Mouse (Mus musculus): ENCODE data around the gene Ythdf2. TPM values are rescaled to one million over a fixed set of nuclear protein-coding genes. Genes with fewer than 3 reads are reported as not detected.
A peak's percentile ranks its signal among the peaks of the same experiment; 100 is the strongest.

The Ythdf2 gene
- total and polyA plus RNA-seq, 2 experiments from 2014 or later = 28.7 to 52.4 TPM

DNA sequence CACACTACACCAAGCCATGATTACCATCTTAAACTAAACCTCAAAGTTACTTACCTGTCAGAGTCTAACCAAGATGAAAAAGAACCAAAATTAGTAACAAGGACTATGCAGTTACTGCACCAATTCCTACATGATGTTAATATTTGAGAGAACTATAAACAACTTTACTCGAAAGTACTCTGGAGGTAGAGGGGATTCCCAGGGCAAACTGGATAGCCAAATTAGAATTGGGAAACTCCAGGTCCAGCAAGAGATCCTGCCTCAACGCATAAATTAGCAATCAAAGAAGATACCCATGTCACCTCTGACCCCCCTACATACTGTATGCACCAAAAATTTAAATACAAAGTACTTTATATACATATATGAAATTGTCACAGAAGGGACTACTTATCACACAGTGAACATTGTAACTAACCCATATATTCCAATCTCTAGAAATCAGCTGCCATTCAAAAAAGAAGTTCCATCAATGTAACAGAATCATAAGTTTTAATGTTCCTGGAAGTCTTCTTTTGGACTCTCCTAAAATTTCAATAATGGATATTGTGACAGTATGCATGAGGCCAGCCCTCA, 24.2 kb downstream of the Ythdf2 start:
- H3K4me1 ChIP-seq (ENCODE audit: control insufficient read depth, insufficient read depth) = no peaks in the 10 kb centered on the region
- no peak overlapping the region for H3K27ac ChIP-seq (ENCODE audit: low read depth)
- no peak for ATAC-seq (ENCODE audit: insufficient read depth, low read depth)
- no peak overlapping the region for H3K4me2 ChIP-seq (ENCODE audit: low read depth, low read length)
- 90% methylated on average over 2 of the region's 2 CpGs for WGBS
- no peaks in the 10 kb centered on the region for H3K9me3 ChIP-seq (replicated peaks; ENCODE audit: control insufficient read depth, low read length)
- H3K36me3 ChIP-seq (replicated peaks; ENCODE audit: control insufficient read depth, insufficient read depth, low read length) = peaks cover 38% of the 10 kb centered on the region
- H3K27me3 ChIP-seq (ENCODE audit: control insufficient read depth, insufficient read depth, low read length) = no peaks in the 10 kb centered on the region
- H3K4me3 ChIP-seq (ENCODE audit: low read depth, low read length) = no peak overlapping the region
- H3K9ac ChIP-seq (replicated peaks; ENCODE audit: low read depth, low read length) = no peak overlapping the region
- no peak for DNase-seq (ENCODE audit: low spot score)
- TF ChIP-seq EP300 (IDR thresholded peaks at IDR 0.05; ENCODE audit: low read depth) = no peak
- TF ChIP-seq CTCF (IDR thresholded peaks at IDR 0.05; ENCODE audit: low read depth) = no peak

GRCm38 (mm10) chr4:132183162-132183561, 28.9 kb downstream of the Ythdf2 start:
- no peak overlapping the region for H3K4me2 ChIP-seq (ENCODE audit: low read depth, low read length)
- H3K4me3 ChIP-seq (ENCODE audit: low read depth, low read length) = no peak overlapping the region
- DNase-seq (ENCODE audit: low spot score) (no peak), ATAC-seq (ENCODE audit: insufficient read depth, low read depth) (no peak)
- H3K4me1 ChIP-seq (ENCODE audit: control insufficient read depth, insufficient read depth) = no peaks in the 10 kb centered on the region
- H3K9ac ChIP-seq (replicated peaks; ENCODE audit: low read depth, low read length) = no peak overlapping the region
- WGBS = 91% methylated on average over 3 of the region's 3 CpGs
- no peaks in the 10 kb centered on the region for H3K9me3 ChIP-seq (replicated peaks; ENCODE audit: control insufficient read depth, low read length)
- TF ChIP-seq CTCF (IDR thresholded peaks at IDR 0.05; ENCODE audit: low read depth) (no peak), EP300 (IDR thresholded peaks at IDR 0.05; ENCODE audit: low read depth) (no peak)
- no peaks in the 10 kb centered on the region for H3K27me3 ChIP-seq (ENCODE audit: control insufficient read depth, insufficient read depth, low read length)
- peaks cover 39% of the 10 kb centered on the region for H3K36me3 ChIP-seq (replicated peaks; ENCODE audit: control insufficient read depth, insufficient read depth, low read length)
- no peak overlapping the region for H3K27ac ChIP-seq (ENCODE audit: low read depth)

DNA sequence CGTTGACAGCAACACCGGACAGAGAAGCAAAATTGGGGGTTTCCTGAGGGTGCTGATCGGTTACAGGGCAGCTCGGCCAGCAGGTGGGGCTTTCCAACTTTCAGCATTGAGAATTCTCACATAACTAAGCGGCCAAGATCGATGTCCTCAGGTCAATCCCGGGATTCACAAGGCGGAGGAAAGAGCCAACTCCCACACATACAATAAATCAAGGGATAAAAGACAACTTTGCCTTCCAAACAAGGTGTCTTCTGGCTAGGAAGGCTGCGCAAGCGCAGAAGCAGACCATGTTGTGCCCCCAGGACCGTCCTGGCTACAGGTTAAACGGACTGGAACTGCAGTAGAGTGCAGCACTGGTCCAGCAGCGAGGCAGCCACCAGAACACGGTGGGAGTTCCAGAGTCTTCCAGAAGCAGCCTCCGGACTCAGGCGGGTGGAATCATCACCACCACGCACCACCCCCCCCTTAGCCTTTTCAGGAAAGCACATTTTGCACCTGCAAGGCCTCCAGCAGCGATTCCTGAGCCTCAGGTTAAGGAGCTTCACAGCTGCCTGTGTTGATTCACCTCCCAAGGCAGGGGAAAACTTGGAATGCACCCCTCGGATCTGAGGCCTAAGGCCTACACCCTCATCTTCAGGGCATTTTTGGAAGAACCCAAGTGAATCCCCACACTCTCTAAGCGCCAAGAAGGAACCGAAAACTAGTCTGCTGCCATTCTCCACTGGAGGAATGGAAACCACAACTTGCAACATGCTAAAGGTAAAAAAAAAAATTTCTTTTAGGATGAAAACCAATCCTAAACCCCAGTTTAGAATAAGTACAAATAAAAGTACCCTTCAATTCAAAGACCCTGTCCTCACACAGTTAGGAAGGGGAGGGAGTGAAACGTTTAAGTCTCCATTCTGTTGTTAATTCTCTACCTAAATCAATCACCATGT, 30.1 kb downstream of the Ythdf2 start:
- Histone ChIP-seq H3K9ac (replicated peaks; ENCODE audit: low read depth, low read length) (no peak overlapping the region), H3K27ac (ENCODE audit: low read depth) (no peak overlapping the region), H3K4me1 (ENCODE audit: control insufficient read depth, insufficient read depth) (no peaks in the 10 kb centered on the region), H3K9me3 (replicated peaks; ENCODE audit: control insufficient read depth, low read length) (no peaks in the 10 kb centered on the region), H3K27me3 (ENCODE audit: control insufficient read depth, insufficient read depth, low read length) (no peaks in the 10 kb centered on the region), H3K4me2 (ENCODE audit: low read depth, low read length) (no peak overlapping the region), H3K36me3 (replicated peaks; ENCODE audit: control insufficient read depth, insufficient read depth, low read length) (peaks cover 39% of the 10 kb centered on the region), H3K4me3 (ENCODE audit: low read depth, low read length) (no peak overlapping the region)
- peak; percentile 16; the same call in 1 of the 2 replicates for TF ChIP-seq CTCF (IDR thresholded peaks at IDR 0.05; ENCODE audit: low read depth)
- TF ChIP-seq EP300 (IDR thresholded peaks at IDR 0.05; ENCODE audit: low read depth) = no peak
- ATAC-seq (ENCODE audit: insufficient read depth, low read depth) (no peak), DNase-seq (ENCODE audit: low spot score) (no peak)
- WGBS = 66% methylated on average over 22 of the region's 22 CpGs

GRCm38 (mm10) chr4:132180710-132181109, 31.4 kb downstream of the Ythdf2 start:
- H3K36me3 ChIP-seq (replicated peaks; ENCODE audit: control insufficient read depth, insufficient read depth, low read length) = peaks cover 36% of the 10 kb centered on the region
- H3K4me1 ChIP-seq (ENCODE audit: control insufficient read depth, insufficient read depth) = no peaks in the 10 kb centered on the region
- 76% methylated on average over 9 of the region's 9 CpGs for WGBS
- H3K4me2 ChIP-seq (ENCODE audit: low read depth, low read length) = no peak overlapping the region
- ATAC-seq (ENCODE audit: insufficient read depth, low read depth) (no peak), DNase-seq (ENCODE audit: low spot score) (no peak)
- H3K4me3 ChIP-seq (ENCODE audit: low read depth, low read length) = no peak overlapping the region
- TF ChIP-seq CTCF (IDR thresholded peaks at IDR 0.05; ENCODE audit: low read depth) (peak; percentile 22; the same call in 1 of the 2 replicates), EP300 (IDR thresholded peaks at IDR 0.05; ENCODE audit: low read depth) (no peak)
- no peaks in the 10 kb centered on the region for H3K9me3 ChIP-seq (replicated peaks; ENCODE audit: control insufficient read depth, low read length)
- H3K27me3 ChIP-seq (ENCODE audit: control insufficient read depth, insufficient read depth, low read length) = no peaks in the 10 kb centered on the region
- H3K27ac ChIP-seq (ENCODE audit: low read depth) = no peak overlapping the region
- H3K9ac ChIP-seq (replicated peaks; ENCODE audit: low read depth, low read length) = no peak overlapping the region

DNA sequence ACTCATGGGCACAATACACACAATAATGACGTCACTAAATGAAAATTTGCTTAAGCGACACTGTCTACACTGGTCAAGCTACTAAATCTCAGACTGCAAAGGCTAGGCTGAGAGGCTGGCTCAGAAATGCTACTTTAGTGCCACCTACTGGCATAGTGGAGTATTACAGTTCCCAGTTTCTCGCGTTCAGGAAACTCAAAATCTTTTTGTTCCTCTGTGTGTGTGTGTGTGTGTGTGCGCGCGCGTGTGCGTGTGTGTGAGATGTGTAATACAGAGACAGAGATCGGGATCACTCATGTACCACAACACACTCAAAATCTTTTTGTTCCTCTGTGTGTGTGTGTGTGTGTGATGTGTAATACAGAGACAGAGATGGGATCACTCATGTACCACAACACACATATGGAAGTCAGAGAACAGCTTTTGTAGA, 33.5 kb downstream of the Ythdf2 start:
- Histone ChIP-seq H3K9me3 (replicated peaks; ENCODE audit: control insufficient read depth, low read length) (no peaks in the 10 kb centered on the region), H3K36me3 (replicated peaks; ENCODE audit: control insufficient read depth, insufficient read depth, low read length) (peaks cover 17% of the 10 kb centered on the region; the same call in 1 of the 2 replicates), H3K27me3 (ENCODE audit: control insufficient read depth, insufficient read depth, low read length) (no peaks in the 10 kb centered on the region), H3K4me3 (ENCODE audit: low read depth, low read length) (no peak overlapping the region), H3K9ac (replicated peaks; ENCODE audit: low read depth, low read length) (no peak overlapping the region), H3K4me2 (ENCODE audit: low read depth, low read length) (no peak overlapping the region), H3K27ac (ENCODE audit: low read depth) (no peak overlapping the region), H3K4me1 (ENCODE audit: control insufficient read depth, insufficient read depth) (no peaks in the 10 kb centered on the region)
- ATAC-seq (ENCODE audit: insufficient read depth, low read depth) (peak; percentile 76), DNase-seq (ENCODE audit: low spot score) (peak; percentile 76)
- TF ChIP-seq CTCF (IDR thresholded peaks at IDR 0.05; ENCODE audit: low read depth) (peak; percentile 90), EP300 (IDR thresholded peaks at IDR 0.05; ENCODE audit: low read depth) (no peak)
- 8% methylated on average over 10 of the region's 10 CpGs for WGBS

All from heart, postnatal 0 days (tissue).